Mouse (Mus musculus): ENCODE measurements around the gene Ak9. TPM values are rescaled to one million over a fixed set of nuclear protein-coding genes. Genes with fewer than 3 reads are reported as not detected.

The Ak9 gene
- polyA plus RNA-seq, 1 experiment from 2014 or later, result 0.05 TPM

- H3K36me3 ChIP-seq (ENCODE audit: control insufficient read depth, insufficient read depth, low read length), result no peaks in the 10 kb centered on the region
- DNase-seq (ENCODE audit: low spot score) (no peak), ATAC-seq (replicated peaks; ENCODE audit: low FRiP score) (no peak)
- no peak overlapping the region for H3K27ac ChIP-seq (ENCODE audit: low read depth, low read length)
- WGBS, result 85% methylated on average over 1 of the region's 1 CpGs
- no peaks in the 10 kb centered on the region for H3K27me3 ChIP-seq (ENCODE audit: control insufficient read depth, insufficient read depth, low read length)
- no peak overlapping the region for H3K9ac ChIP-seq (ENCODE audit: low read length)
- no peaks in the 10 kb centered on the region for H3K9me3 ChIP-seq (ENCODE audit: control insufficient read depth, low read length)
- no peak overlapping the region for H3K4me3 ChIP-seq (ENCODE audit: low read depth, low read length)
- H3K4me2 ChIP-seq (ENCODE audit: low read depth, low read length, severe bottlenecking), result no peak overlapping the region
- H3K4me1 ChIP-seq (replicated peaks; ENCODE audit: control insufficient read depth, insufficient read depth, low read length), result peaks cover 6% of the 10 kb centered on the region; the same call in 1 of the 2 replicates
Observed at GRCm38 (mm10) chr10:41300161-41300560, 3.6 kb upstream of the Ak9 start.

GRCm38 (mm10) chr10:41302689-41303431 is 920 bp upstream of the Ak9 start, which contains the start of gene Fig4:
Gene Fig4 (minus strand): TSS chr10:41303260.
- peak within 1 kb of the TSS; percentile 82 for H3K4me2 ChIP-seq (ENCODE audit: low read depth, low read length, severe bottlenecking)
- no peaks in the 10 kb centered on the region for H3K27me3 ChIP-seq (ENCODE audit: control insufficient read depth, insufficient read depth, low read length)
- peaks cover 4% of the 10 kb centered on the region; the same call in 1 of the 2 replicates for H3K4me1 ChIP-seq (replicated peaks; ENCODE audit: control insufficient read depth, insufficient read depth, low read length)
- H3K36me3 ChIP-seq (ENCODE audit: control insufficient read depth, insufficient read depth, low read length), result no peaks in the 10 kb centered on the region
- under 1% methylated on average over 38 of the region's 38 CpGs for WGBS
- peak; percentile 93 for DNase-seq (ENCODE audit: low spot score)
- H3K9ac ChIP-seq (ENCODE audit: low read length), result peak within 1 kb of the TSS; percentile 67
- H3K4me3 ChIP-seq (ENCODE audit: low read depth, low read length), result peak within 1 kb of the TSS; percentile 79
- no peaks in the 10 kb centered on the region for H3K9me3 ChIP-seq (ENCODE audit: control insufficient read depth, low read length)
- ATAC-seq (replicated peaks; ENCODE audit: low FRiP score), result peak; percentile 88
- H3K27ac ChIP-seq (ENCODE audit: low read depth, low read length), result no peak within 1 kb of the TSS

GRCm38 (mm10) chr10:41304961-41305455 is 1.2 kb downstream of the Ak9 start:
- Histone ChIP-seq H3K27me3 (ENCODE audit: control insufficient read depth, insufficient read depth, low read length) (no peaks in the 10 kb centered on the region), H3K36me3 (ENCODE audit: control insufficient read depth, insufficient read depth, low read length) (no peaks in the 10 kb centered on the region), H3K27ac (ENCODE audit: low read depth, low read length) (no peak overlapping the region), H3K9me3 (ENCODE audit: control insufficient read depth, low read length) (no peaks in the 10 kb centered on the region), H3K4me1 (replicated peaks; ENCODE audit: control insufficient read depth, insufficient read depth, low read length) (peaks cover 4% of the 10 kb centered on the region; the same call in 1 of the 2 replicates), H3K4me2 (ENCODE audit: low read depth, low read length, severe bottlenecking) (no peak overlapping the region), H3K9ac (ENCODE audit: low read length) (no peak overlapping the region), H3K4me3 (ENCODE audit: low read depth, low read length) (no peak overlapping the region)
- no peak for ATAC-seq (replicated peaks; ENCODE audit: low FRiP score)
- 82% methylated on average over 9 of the region's 9 CpGs for WGBS
- no peak for DNase-seq (ENCODE audit: low spot score)

GRCm38 (mm10) chr10:41308205-41308604 is 4.4 kb downstream of the Ak9 start:
- H3K9me3 ChIP-seq (ENCODE audit: control insufficient read depth, low read length), result no peaks in the 10 kb centered on the region
- no peak for DNase-seq (ENCODE audit: low spot score)
- H3K36me3 ChIP-seq (ENCODE audit: control insufficient read depth, insufficient read depth, low read length), result no peaks in the 10 kb centered on the region
- H3K9ac ChIP-seq (ENCODE audit: low read length), result no peak overlapping the region
- no peaks in the 10 kb centered on the region for H3K27me3 ChIP-seq (ENCODE audit: control insufficient read depth, insufficient read depth, low read length)
- no peak overlapping the region for H3K27ac ChIP-seq (ENCODE audit: low read depth, low read length)
- WGBS, result 88% methylated on average over 4 of the region's 4 CpGs
- no peak overlapping the region for H3K4me3 ChIP-seq (ENCODE audit: low read depth, low read length)
- H3K4me1 ChIP-seq (replicated peaks; ENCODE audit: control insufficient read depth, insufficient read depth, low read length), result no peaks in the 10 kb centered on the region
- no peak overlapping the region for H3K4me2 ChIP-seq (ENCODE audit: low read depth, low read length, severe bottlenecking)
- ATAC-seq (replicated peaks; ENCODE audit: low FRiP score), result no peak

- no peak overlapping the region for H3K4me3 ChIP-seq (ENCODE audit: low read depth, low read length)
- DNase-seq (ENCODE audit: low spot score), result no peak
- no peak overlapping the region for H3K27ac ChIP-seq (ENCODE audit: low read depth, low read length)
- no peak overlapping the region for H3K9ac ChIP-seq (ENCODE audit: low read length)
- H3K4me2 ChIP-seq (ENCODE audit: low read depth, low read length, severe bottlenecking), result no peak overlapping the region
- ATAC-seq (replicated peaks; ENCODE audit: low FRiP score), result no peak
- no peaks in the 10 kb centered on the region for H3K4me1 ChIP-seq (replicated peaks; ENCODE audit: control insufficient read depth, insufficient read depth, low read length)
- H3K27me3 ChIP-seq (ENCODE audit: control insufficient read depth, insufficient read depth, low read length), result no peaks in the 10 kb centered on the region
- no peaks in the 10 kb centered on the region for H3K9me3 ChIP-seq (ENCODE audit: control insufficient read depth, low read length)
- no peaks in the 10 kb centered on the region for H3K36me3 ChIP-seq (ENCODE audit: control insufficient read depth, insufficient read depth, low read length)
- 79% methylated on average over 3 of the region's 3 CpGs for whole genome bisulfite sequencing
Observed at GRCm38 (mm10) chr10:41315866-41316265, 12.1 kb downstream of the Ak9 start.

GRCm38 (mm10) chr10:41332533-41333043 is 28.8 kb downstream of the Ak9 start:
- no peak overlapping the region for H3K4me3 ChIP-seq (ENCODE audit: low read depth, low read length)
- H3K27me3 ChIP-seq (ENCODE audit: control insufficient read depth, insufficient read depth, low read length), result no peaks in the 10 kb centered on the region
- no peaks in the 10 kb centered on the region for H3K4me1 ChIP-seq (replicated peaks; ENCODE audit: control insufficient read depth, insufficient read depth, low read length)
- no peaks in the 10 kb centered on the region for H3K9me3 ChIP-seq (ENCODE audit: control insufficient read depth, low read length)
- H3K27ac ChIP-seq (ENCODE audit: low read depth, low read length), result no peak overlapping the region
- no peak overlapping the region for H3K9ac ChIP-seq (ENCODE audit: low read length)
- ATAC-seq (replicated peaks; ENCODE audit: low FRiP score) (no peak), DNase-seq (ENCODE audit: low spot score) (no peak)
- H3K4me2 ChIP-seq (ENCODE audit: low read depth, low read length, severe bottlenecking), result no peak overlapping the region
- 86% methylated on average over 2 of the region's 2 CpGs for WGBS
- no peaks in the 10 kb centered on the region for H3K36me3 ChIP-seq (ENCODE audit: control insufficient read depth, insufficient read depth, low read length)

GRCm38 (mm10) chr10:41341346-41341745 is 37.6 kb downstream of the Ak9 start:
- H3K27me3 ChIP-seq (ENCODE audit: control insufficient read depth, insufficient read depth, low read length), result no peaks in the 10 kb centered on the region
- no peaks in the 10 kb centered on the region for H3K9me3 ChIP-seq (ENCODE audit: control insufficient read depth, low read length)
- no peak for ATAC-seq (replicated peaks; ENCODE audit: low FRiP score)
- H3K9ac ChIP-seq (ENCODE audit: low read length), result no peak overlapping the region
- H3K27ac ChIP-seq (ENCODE audit: low read depth, low read length), result no peak overlapping the region
- WGBS, result 89% methylated on average over 7 of the region's 7 CpGs
- no peaks in the 10 kb centered on the region for H3K4me1 ChIP-seq (replicated peaks; ENCODE audit: control insufficient read depth, insufficient read depth, low read length)
- DNase-seq (ENCODE audit: low spot score), result no peak
- no peak overlapping the region for H3K4me3 ChIP-seq (ENCODE audit: low read depth, low read length)
- no peaks in the 10 kb centered on the region for H3K36me3 ChIP-seq (ENCODE audit: control insufficient read depth, insufficient read depth, low read length)
- no peak overlapping the region for H3K4me2 ChIP-seq (ENCODE audit: low read depth, low read length, severe bottlenecking)

- DNase-seq (ENCODE audit: low spot score), result no peak
- no peak overlapping the region for H3K9ac ChIP-seq (ENCODE audit: low read length)
Observed at GRCm38 (mm10) chr10:41365086-41365485, 61.3 kb downstream of the Ak9 start.

More at GRCm38 (mm10) chr10:41365086-41365485, 61.3 kb downstream of the Ak9 start:
- H3K4me2 ChIP-seq (ENCODE audit: low read depth, low read length, severe bottlenecking), result no peak overlapping the region
- no peaks in the 10 kb centered on the region for H3K9me3 ChIP-seq (ENCODE audit: control insufficient read depth, low read length)
- no peaks in the 10 kb centered on the region for H3K27me3 ChIP-seq (ENCODE audit: control insufficient read depth, insufficient read depth, low read length)
- H3K4me1 ChIP-seq (replicated peaks; ENCODE audit: control insufficient read depth, insufficient read depth, low read length), result no peaks in the 10 kb centered on the region
- H3K27ac ChIP-seq (ENCODE audit: low read depth, low read length), result no peak overlapping the region
- H3K4me3 ChIP-seq (ENCODE audit: low read depth, low read length), result no peak overlapping the region
- WGBS, result 86% methylated on average over 9 of the region's 9 CpGs
- no peaks in the 10 kb centered on the region for H3K36me3 ChIP-seq (ENCODE audit: control insufficient read depth, insufficient read depth, low read length)
- no peak for ATAC-seq (replicated peaks; ENCODE audit: low FRiP score)

Measured in forebrain, embryonic 11.5 days (tissue).